Mouse (Mus musculus): ENCODE measurements around the gene Spats2l.

Spats2l gene

DNA sequence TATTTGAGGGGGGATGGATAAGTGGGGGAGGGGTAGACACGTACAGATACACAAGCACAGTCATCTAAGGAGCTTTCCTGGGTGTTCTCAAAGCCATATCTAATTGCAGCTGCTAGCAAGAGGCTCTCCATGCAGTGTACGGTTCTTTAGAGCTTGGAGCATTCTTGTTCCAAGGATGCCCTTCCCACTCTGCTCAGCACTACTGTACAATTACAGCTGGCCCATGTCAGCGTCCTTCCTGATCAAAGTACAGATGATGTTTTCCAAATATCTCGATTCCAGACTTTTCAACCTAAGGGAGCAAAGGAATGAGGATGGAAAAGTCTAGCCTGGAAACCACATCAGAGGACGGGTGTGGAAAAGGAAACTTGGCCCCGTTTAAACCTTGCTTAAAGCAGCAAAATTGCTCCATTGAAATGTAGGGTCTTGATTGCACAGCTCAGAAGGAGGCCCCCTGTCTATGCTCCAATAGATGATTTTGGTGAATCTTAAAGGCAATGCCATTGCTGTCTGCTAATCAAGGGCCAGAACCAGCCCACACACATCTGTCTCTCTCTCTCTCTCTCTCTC, 46.6 kb downstream of the Spats2l start:
- ATAC-seq (ENCODE audit: insufficient number of reproducible peaks, low FRiP score, low TSS enrichment): no peak

DNA sequence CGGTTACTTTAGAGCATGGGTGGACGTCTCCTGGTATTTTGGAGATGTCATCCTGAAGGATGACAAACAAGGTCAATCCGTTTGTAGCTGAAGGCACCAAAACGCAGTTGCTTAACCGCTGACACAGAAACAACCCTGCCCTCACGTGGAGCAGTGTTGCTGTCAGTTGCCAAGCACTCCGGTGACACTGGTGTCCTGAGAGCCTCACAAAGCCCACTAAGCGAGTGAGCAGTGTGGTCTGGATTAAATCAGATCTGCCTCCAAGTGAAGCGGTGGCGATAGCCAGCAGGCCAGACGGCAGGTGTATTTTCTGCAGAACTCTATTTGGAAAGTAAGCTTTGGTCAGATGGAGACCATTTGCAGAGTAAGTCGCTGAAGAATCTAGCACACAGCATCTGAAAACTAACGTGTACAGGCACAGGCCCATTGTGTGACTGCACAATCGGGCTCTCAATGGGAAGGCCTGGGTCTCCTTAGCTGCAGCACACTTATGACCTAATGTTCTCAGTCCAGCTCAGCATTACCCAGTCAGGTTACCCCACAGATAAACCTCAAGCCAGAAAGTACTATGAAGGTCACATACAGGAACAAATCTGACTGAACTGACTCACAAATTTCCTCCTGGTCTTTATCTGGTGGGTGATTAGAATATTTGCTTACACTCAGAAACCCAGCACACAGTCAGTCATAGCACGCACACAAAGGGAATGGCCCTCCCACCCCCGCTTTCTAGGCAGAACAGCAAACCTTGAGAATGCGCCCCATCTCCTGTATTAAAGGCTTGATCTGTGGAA, 51.2 kb downstream of the Spats2l start:
- ATAC-seq (ENCODE audit: insufficient number of reproducible peaks, low FRiP score, low TSS enrichment): 0 out of 2 replicates have a peak, but pooled peaks have one; percentile 36

DNA sequence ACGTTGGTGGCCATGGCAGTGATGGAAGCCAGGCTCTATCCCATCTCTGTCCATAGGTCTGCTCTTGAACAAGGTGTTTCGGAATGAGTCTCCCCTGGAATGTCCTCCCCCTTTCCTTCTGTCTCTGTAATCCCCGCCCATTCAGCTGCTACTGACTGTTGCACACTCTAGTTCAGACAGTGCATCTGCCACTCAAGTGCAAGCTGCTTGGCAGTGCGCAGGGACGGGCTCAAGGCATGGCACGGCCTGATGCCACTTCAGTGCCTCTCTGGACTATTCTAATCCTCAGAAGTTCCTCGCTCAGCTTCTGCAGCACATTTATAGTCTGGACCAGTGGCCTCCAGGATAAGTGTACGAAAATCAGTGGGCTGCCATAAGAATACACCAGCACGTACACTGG, 52.3 kb downstream of the Spats2l start:
- ATAC-seq (ENCODE audit: insufficient number of reproducible peaks, low FRiP score, low TSS enrichment): no peak

DNA sequence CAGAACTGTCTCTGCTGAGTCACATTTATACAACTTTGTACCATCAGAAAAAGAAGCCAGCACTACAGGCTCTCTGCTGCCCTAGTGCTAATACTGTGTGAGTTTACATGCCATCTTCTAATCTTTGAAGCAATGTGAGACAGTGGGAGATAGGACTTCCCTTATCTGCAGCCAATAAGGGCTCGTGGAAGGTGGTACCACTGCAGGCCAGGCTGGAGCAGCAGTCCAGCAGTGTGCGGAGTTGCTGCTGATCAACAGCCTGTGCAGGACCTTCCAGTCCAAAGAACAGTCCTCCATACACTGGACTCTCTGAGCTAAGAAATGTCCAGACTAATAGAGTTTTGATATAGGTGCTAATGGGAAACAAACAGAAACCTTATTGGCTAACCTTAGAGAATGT, 59.2 kb downstream of the Spats2l start:
- ATAC-seq (ENCODE audit: insufficient number of reproducible peaks, low FRiP score, low TSS enrichment): no peak

DNA sequence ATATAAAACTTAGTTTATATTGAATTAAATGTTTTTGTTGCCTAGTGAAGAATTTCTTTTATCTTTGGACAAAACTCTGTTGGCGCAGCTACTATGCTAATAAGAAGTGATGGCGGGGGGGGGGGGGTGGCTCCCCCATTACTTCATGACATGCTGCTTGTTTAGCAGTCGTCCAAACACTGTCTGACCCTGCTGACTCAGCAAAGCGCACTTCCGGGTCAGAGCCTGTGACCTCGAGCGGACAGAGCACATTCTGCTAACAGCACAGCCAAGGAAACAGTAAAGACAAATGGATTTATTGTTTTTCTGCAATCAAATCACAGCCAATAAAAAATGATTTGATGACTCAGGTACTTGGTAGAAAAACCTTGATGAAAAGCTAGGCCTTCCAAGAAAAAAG, 61.2 kb downstream of the Spats2l start:
- ATAC-seq (ENCODE audit: insufficient number of reproducible peaks, low FRiP score, low TSS enrichment): no peak

DNA sequence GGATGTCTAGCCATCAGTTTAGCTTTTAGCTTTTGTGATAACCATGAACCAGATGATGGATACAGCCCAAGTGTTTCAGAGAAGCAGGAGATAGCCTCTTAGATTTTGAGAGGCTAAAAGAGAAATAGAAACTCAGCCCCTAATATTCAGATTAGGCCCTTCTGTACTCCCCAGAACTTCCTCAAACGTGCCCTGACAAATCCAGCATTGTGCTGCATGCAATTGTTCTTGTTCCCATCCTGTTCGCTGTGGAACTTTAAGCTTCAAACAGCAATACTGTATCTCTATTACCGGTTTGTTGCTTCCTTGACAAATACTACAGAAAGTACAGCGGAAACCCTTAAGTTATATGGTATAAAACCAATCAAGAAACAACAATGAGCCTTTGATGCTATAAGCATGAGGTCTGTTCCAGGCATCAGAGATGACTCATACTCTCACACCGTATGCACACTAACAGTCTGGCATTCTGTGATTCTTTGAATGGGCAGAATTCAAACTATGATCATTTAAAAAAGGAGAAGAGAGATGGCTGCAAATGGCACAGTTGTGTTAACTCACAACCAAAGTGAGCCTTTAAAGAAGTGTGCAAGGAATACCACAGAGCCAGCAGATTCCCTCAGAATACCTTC, 62.8 kb downstream of the Spats2l start:
- ATAC-seq (ENCODE audit: insufficient number of reproducible peaks, low FRiP score, low TSS enrichment): no peak

DNA sequence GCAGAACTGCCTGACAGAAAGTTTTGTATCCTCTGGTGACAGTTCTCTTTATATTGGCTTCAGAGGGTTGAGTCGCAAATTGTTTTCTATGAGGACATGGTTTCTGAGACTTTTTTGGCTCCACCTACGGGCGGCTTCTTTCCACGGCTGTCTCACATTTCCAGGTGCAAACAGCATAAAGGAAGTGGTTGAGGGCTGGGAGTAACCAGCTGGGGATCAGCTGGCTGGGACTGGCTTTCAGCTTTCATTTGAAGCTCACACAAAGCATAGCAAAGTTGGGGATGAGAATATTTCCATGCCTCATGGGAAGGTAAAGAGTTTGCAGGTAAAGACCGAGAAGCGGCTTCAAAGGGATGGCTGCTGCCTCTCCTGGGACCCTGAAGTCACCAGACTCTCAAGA, 65.9 kb downstream of the Spats2l start:
- no peak for ATAC-seq (ENCODE audit: insufficient number of reproducible peaks, low FRiP score, low TSS enrichment)

DNA sequence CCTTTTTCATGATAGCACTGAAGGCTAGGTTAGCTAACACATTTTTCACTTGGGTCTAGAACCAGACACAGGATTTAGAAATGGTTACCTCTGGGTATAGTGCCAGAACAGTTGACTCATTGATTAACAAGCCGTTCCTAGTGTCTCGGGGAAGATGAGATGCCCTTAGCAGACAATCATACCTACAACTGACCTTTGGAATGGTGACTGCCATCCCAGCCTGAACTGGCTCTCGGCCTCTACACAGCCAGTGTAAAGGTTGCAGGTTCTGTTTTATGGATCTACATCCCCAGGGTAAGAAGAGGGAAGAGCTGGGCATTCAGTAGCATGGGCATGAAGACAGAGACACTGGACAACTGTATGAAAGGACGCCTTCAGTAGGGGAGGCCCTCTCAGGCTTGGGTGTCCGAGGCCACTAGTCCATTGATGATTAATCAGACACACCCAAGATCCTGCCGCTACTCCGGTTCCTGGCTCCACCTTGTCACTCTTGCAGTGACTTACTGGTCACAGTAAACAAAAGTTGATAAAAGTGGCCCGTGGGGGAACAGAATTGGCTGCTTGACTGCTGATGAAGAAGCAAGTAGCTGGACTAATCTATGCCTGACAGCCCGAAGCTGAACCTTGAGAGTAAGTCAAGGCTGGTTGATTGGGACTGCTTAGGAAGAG, 71.2 kb downstream of the Spats2l start:
- ATAC-seq (ENCODE audit: insufficient number of reproducible peaks, low FRiP score, low TSS enrichment): no peak

DNA sequence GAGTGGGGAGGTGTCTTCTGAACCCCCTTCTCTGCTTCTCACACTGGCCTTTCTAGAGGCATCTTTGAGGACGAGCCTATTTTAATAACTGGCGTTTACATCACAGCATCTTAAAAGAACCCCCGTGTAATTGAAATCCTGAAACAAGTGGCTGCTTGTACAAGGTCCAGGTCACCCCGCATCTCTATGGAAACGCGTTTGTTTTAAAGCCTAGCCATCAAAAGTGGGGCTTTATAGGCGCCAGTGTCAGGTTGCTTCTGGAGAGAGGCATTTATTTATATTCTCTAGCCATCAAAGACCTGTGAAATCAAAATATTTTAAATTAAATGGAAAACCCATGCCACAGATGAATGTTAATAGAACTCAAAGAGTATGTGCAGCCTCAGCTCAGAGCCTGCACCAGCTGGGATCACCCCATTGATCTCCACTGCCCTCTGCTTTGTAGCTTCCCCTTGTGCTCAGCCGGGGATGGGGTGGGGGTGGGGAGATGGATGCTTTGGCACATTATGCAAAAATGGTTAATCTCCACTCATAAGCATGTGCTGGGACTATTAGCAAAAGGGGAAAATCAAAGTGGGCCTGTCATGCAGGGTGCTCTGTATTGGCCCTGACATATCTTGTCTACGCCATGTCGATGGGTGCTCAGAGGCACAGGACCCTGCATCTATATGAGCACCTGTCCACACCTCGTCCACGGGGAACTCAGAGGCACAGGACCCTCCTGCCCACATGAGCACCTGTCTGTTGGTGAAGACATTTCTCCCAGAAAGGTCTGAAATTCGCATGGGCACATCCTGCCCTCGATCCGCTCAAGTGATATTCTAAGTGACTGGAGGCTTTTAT, 73.1 kb downstream of the Spats2l start:
- ATAC-seq (ENCODE audit: insufficient number of reproducible peaks, low FRiP score, low TSS enrichment): no peak

DNA sequence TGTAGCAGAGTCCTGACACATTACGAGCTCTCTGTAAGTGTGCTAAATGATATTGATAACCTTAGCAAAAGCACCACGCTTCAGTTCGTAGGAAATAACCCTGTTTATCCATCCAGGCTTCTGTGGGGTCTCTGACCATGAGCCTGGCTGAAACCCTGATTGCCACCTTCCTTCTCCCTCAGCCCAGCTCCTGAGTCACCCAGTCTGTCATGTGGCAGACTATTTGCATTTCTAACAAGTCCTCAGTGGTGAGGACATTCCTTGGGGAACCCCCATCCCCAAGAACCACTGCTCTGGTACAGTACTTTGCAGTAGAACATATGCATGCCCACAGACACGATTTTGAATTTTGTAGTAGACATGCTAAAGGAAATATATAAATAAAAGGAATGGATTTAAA, 75.1 kb downstream of the Spats2l start:
- ATAC-seq (ENCODE audit: insufficient number of reproducible peaks, low FRiP score, low TSS enrichment): no peak

DNA sequence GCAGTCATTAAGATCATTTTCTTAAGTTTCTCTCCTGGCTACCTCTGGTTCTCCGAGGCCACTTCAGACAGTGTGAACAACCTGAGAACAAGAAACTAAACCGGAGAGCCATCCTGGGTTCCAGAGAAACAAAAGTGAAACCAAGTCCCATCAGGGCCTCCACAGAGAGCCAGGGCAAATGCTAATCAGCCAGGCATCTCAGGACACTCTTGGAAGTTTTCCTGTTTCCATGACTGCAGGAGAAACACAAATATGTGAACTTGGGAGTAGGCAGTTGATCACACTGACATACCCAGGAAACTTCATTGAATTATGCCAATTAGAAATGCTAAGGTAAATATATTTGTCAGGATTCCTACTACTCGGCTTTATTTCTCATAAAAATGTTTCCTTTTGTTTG, 76.0 kb downstream of the Spats2l start:
- no peak for ATAC-seq (ENCODE audit: insufficient number of reproducible peaks, low FRiP score, low TSS enrichment)

DNA sequence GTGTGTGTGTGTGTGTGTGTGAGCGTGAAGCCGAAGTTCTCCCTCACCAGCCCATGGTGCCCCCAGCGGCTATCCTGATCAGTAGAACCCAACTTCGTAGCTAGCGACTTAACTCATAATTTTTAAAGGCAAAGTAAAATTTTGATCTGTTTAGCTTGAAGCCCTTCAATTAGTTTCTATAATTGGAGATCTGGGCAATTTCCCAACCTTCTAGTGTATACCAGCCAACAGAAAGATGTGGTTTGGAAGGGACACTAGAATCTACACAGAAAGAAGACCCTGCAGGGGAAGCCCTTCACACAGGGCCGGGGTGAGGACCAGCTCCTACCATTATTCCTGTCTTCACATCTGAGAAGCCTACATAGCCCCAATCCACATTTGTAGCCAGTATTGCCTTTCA, 77.9 kb downstream of the Spats2l start:
- no peak for ATAC-seq (ENCODE audit: insufficient number of reproducible peaks, low FRiP score, low TSS enrichment)

DNA sequence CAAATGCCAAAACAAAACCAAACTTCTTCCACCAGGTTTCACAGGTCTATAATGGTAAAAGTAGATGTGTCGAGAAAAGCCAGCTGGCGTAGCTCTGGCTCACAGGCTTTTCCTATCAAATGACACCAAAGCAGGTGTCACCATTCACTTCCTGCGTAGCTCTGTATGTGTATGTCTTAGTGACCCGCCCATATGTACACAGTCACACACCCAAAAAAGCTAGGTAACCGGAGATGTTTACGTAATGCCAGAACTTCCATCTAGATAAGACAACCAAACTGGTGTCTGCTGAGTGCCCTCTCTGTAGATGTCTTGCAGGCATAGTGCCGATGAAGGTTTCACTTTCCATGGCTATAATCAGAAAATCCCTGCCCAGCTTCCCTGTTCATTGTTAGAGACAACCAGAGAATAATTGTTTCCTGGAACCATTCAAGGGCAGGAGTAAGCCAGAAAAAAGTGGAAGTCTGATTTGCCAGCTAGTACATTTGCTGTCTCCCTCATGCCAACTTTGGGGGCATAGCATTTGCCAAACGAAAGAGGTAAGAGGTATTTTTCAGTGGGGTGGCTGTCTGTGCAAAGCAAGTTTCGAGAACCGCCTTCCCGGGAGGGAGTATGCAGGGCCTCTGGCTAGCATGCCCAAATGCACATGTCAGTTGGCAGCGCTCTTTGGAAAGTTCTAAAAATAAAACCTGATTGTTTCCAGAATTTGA, 78.8 kb downstream of the Spats2l start:
- ATAC-seq (ENCODE audit: insufficient number of reproducible peaks, low FRiP score, low TSS enrichment): no peak

DNA sequence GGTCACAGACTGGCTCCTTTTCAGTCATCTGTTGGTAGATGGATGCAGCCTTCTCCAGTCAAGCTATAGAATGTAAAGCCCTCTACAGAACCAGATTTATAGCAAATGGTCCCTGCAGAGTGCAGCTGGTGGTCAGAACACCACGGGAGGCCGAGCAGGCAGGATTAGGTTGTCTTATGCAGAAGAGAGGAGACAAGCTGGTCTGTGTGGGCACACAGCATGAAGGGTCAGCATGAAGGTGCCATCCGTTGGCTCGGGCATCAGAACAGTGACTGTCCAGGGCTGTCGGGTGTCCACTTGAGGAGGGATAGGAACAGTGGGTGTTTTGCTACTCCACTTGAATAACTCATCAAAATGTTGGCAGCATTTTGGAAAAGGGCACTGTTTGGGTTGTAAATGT, 83.8 kb downstream of the Spats2l start:
- ATAC-seq (ENCODE audit: insufficient number of reproducible peaks, low FRiP score, low TSS enrichment): no peak

DNA sequence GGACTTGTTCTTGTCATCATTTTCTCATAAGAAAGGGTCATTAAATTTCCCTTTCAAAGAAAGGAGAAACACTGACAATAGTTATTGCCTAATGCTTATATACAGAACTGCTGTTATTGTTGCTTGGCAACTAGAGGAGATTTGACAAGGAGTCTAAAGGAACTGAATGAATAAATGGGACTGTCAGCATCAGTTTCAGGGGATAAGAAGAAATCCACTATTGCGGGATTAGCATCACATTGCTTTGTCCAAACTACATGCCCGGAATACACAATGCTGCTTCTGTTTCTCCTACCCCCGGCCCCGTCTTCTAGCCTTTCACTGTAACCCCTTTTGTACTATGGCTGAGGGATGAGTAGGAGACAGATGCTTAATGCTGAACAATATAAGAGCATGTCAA, 88.1 kb downstream of the Spats2l start:
- ATAC-seq (ENCODE audit: insufficient number of reproducible peaks, low FRiP score, low TSS enrichment): no peak

DNA sequence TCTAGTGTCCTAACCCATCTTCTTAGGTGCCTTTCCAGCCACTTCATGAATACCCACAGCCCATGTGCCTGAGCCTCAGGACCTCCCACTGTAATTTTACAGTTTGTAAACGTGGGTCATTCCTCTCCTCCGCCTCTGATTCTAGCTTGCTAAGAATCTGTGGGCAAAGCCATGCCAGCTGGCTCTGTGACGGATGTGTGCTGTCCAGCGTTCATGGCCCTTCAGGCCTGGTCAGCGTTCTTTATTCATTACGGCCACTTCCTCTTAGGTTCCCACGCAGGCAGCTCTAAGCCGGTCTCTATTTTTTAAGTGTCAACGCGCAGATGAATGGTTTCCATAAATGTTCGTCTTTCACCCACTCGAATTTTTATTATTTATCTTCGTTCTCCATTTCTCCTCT, 94.7 kb downstream of the Spats2l start:
- ATAC-seq (ENCODE audit: insufficient number of reproducible peaks, low FRiP score, low TSS enrichment): no peak

DNA sequence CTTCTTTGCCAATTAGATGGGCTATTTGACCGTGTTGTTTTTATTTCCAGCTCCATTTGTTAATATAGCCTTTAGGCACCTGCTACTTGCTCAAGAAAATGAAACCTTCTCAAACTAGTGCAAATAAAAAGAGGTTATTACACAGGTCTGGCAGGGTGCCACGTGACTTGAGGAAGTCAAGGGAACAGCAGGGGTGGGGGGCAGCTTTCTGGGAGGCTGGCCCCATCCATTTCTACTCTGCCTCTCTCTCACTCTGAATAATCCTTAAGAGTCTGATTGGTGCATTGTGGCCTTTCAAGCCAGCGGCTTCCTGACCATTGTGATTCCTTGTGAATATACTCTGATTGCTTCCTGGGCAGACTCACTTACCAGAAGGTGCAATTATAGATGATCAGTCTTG, 98.0 kb downstream of the Spats2l start:
- no peak for ATAC-seq (ENCODE audit: insufficient number of reproducible peaks, low FRiP score, low TSS enrichment)

DNA sequence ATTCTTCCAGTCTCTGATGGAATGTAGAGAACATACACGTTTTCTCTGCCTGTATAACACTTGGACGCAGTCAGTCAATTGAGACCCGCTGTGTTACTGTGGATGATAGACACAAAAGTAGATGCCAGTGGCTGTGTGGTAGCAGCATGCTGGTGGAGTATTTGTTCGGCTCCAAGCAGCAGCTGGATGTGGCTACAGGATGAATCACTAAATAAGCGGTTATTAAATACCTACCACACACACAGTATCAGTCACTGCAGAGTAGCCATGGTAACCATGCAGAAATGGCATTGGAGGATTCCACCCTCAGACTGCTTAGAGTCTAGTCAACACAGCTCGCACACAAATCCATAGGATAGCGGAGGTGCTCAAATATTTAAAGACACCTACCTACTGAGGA, 100.0 kb downstream of the Spats2l start:
- ATAC-seq (ENCODE audit: insufficient number of reproducible peaks, low FRiP score, low TSS enrichment): no peak

DNA sequence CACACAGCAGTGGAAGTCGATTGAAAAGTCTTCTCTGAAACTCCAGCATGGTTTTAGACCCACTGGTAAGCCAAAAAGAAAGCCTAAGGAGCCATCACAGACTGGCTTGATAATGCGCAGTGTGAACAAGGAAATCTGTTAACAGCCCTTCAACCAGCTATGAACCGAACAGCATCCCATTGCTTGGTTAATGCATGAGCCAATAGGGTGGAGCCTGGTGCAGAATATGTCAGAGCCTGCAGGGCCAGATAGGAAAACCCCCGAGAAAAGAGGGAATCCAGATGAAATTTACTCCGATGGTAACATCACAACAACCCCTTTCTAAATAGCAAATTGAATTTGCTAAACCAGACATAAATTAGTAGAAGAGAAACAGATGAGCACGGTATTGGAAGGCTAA, 101.1 kb downstream of the Spats2l start:
- ATAC-seq (ENCODE audit: insufficient number of reproducible peaks, low FRiP score, low TSS enrichment): no peak

DNA sequence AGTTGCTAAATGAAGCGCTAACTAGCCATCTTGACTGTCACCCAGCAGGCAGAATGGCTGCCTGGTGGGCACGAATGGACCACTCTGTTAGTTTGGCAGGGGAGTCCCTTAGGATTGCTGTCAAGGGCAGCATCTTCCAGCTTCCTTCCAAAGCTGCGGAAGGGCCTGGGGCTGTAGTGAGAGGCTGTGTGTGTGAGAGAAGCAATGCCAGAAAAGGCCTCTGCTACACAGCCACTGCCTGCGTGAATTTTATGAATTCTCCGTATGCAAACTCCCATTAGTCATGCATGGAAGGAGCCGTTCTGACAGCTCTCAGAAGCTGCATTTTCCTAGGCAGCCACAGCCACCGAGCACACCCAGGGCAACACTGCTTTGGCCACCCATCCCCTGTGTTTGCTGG, 101.5 kb downstream of the Spats2l start:
- 0 out of 2 replicates have a peak, but pooled peaks have one; percentile 6 for ATAC-seq (ENCODE audit: insufficient number of reproducible peaks, low FRiP score, low TSS enrichment)
